Mouse (Mus musculus) forebrain, embryonic 15.5 days (tissue): Measurements from ENCODE around the gene Rnf207. TPM values are rescaled to one million over a fixed set of nuclear protein-coding genes. Genes with fewer than 3 reads are reported as not detected.

Source experiments
- ATAC-seq: fragments of 200-750 bp; cut with Nextera tagmentation; replicated peaks from 2 replicates; pipeline ENCODE4 v1.8.0; 2017; ENCODE audit warnings: mild to moderate bottlenecking, moderate TSS enrichment, moderate library complexity
- H3K27ac ChIP-seq: fragments of 300-500 bp; sonication (generic); replicated peaks from 2 replicates; pipeline ENCODE4 v1.5.1; 2015; ENCODE audit warnings: mild to moderate bottlenecking, inconsistent platforms
- H3K27me3 ChIP-seq: fragments of 300-500 bp; sonication (generic); 2 replicates; pipeline ENCODE4 v1.6.1; 2015; ENCODE audit warnings: inconsistent platforms
- H3K36me3 ChIP-seq: fragments of 300-500 bp; sonication (generic); 2 replicates; pipeline ENCODE4 v1.6.1; 2015; ENCODE audit warnings: mild to moderate bottlenecking, inconsistent platforms
- H3K4me1 ChIP-seq: fragments of 300-500 bp; sonication (generic); 2 replicates; pipeline ENCODE4 v1.6.1; 2015; ENCODE audit warnings: inconsistent platforms
- H3K4me2 ChIP-seq: fragments of 300-500 bp; sonication (generic); replicated peaks from 2 replicates; pipeline ENCODE4 v1.6.1; 2015; ENCODE audit warnings: mild to moderate bottlenecking, inconsistent platforms
- H3K4me3 ChIP-seq: fragments of 300-500 bp; sonication (generic); 2 replicates; pipeline ENCODE4 v1.5.1; 2015; ENCODE audit warnings: mild to moderate bottlenecking, inconsistent platforms
- H3K9ac ChIP-seq: fragments of 300-500 bp; sonication (generic); replicated peaks from 2 replicates; pipeline ENCODE4 v1.6.1; 2015; ENCODE audit warnings: mild to moderate bottlenecking, inconsistent platforms
- H3K9me3 ChIP-seq: fragments of 300-500 bp; sonication (generic); 2 replicates; pipeline ENCODE4 v1.6.1; 2016; ENCODE audit warnings: inconsistent platforms
- whole genome bisulfite sequencing: fragments of 180-500 bp; shearing (Covaris S2); methylation state at CpG from one replicate; pipeline ENCODE4 v1.1.7; 2015; ENCODE audit warnings: mixed read lengths; 5-methylcytosine and 5-hydroxymethylcytosine counted together
- polyA plus RNA-seq: library from polyadenylated mRNA; unstranded; fragments of >200 nt; fragmentation: Nextera tagmentation; extraction: Ambion mirVana; gene quantifications from 2 replicates; pipeline ENCODE4 v1.2.1, GENCODE M21; 2015

Rnf207 gene
- polyA plus RNA-seq, 1 experiment from 2014 or later = 2.9 TPM

- H3K27me3 ChIP-seq = no peaks in the 10 kb centered on the region
- H3K4me1 ChIP-seq = peaks cover 13% of the 10 kb centered on the region
- no peak overlapping the region for H3K4me3 ChIP-seq
- H3K36me3 ChIP-seq = peaks cover 38% of the 10 kb centered on the region
- H3K9me3 ChIP-seq = no peaks in the 10 kb centered on the region
- H3K4me2 ChIP-seq = no peak overlapping the region
- no peak for ATAC-seq
- no peak overlapping the region for H3K27ac ChIP-seq
- WGBS = 93% methylated on average over 10 of the region's 10 CpGs
- H3K9ac ChIP-seq = no peak overlapping the region
These were observed 15.6 kb downstream of the Rnf207 start for GRCm38 (mm10) chr4:152303172-152303571.

GRCm38 (mm10) chr4:152302012-152302411 is 16.8 kb downstream of the Rnf207 start:
- 74% methylated on average over 11 of the region's 11 CpGs for WGBS

GRCm38 (mm10) chr4:152300375-152300774 is 18.4 kb downstream of the Rnf207 start:
- no peaks in the 10 kb centered on the region for H3K9me3 ChIP-seq

More at GRCm38 (mm10) chr4:152302012-152302411, 16.8 kb downstream of the Rnf207 start:
- no peaks in the 10 kb centered on the region for H3K9me3 ChIP-seq
- H3K9ac ChIP-seq = no peak overlapping the region
- H3K4me2 ChIP-seq = no peak overlapping the region
- H3K27me3 ChIP-seq = no peaks in the 10 kb centered on the region
- peaks cover 38% of the 10 kb centered on the region for H3K36me3 ChIP-seq
- H3K4me3 ChIP-seq = no peak overlapping the region
- peaks cover 18% of the 10 kb centered on the region for H3K4me1 ChIP-seq
- no peak for ATAC-seq
- H3K27ac ChIP-seq = no peak overlapping the region

GRCm38 (mm10) chr4:152298836-152299235 is 20.0 kb downstream of the Rnf207 start:
- 86% methylated on average over 14 of the region's 14 CpGs for WGBS
- peaks cover 28% of the 10 kb centered on the region for H3K36me3 ChIP-seq
- H3K27ac ChIP-seq = no peak overlapping the region
- H3K9me3 ChIP-seq = no peaks in the 10 kb centered on the region
- 0 out of 2 replicates have a peak overlapping the region, but pooled peaks have one; percentile 31 for H3K9ac ChIP-seq
- peak overlapping the region; percentile 88; the same call in 1 of the 2 replicates for H3K4me2 ChIP-seq
- peaks cover 19% of the 10 kb centered on the region for H3K27me3 ChIP-seq
- H3K4me3 ChIP-seq = no peak overlapping the region
- peaks cover 24% of the 10 kb centered on the region for H3K4me1 ChIP-seq
- ATAC-seq = no peak

More at GRCm38 (mm10) chr4:152300375-152300774, 18.4 kb downstream of the Rnf207 start:
- WGBS = 76% methylated on average over 8 of the region's 8 CpGs
- Histone ChIP-seq H3K4me3 (no peak overlapping the region), H3K27ac (no peak overlapping the region), H3K4me2 (no peak overlapping the region), H3K27me3 (peaks cover 6% of the 10 kb centered on the region), H3K36me3 (peaks cover 37% of the 10 kb centered on the region), H3K9ac (no peak overlapping the region), H3K4me1 (peaks cover 24% of the 10 kb centered on the region)
- no peak for ATAC-seq

- under 1% methylated on average over 117 of the region's 119 CpGs for WGBS
- Histone ChIP-seq H3K9ac (peak within 1 kb of the TSS; percentile 92), H3K4me2 (peak within 1 kb of the TSS; percentile 88), H3K4me3 (peak within 1 kb of the TSS; percentile 88), H3K9me3 (no peaks in the 10 kb centered on the region), H3K27ac (peak within 1 kb of the TSS; percentile 76), H3K27me3 (peaks cover 36% of the 10 kb centered on the region), H3K36me3 (peaks cover 16% of the 10 kb centered on the region), H3K4me1 (peaks cover 24% of the 10 kb centered on the region)
- peak; percentile 96 for ATAC-seq
These were observed 21.6 kb downstream of the Rnf207 start, which contains the start of gene Icmt for GRCm38 (mm10) chr4:152296874-152297861. Gene Icmt (plus strand): TSS chr4:152297227.

GRCm38 (mm10) chr4:152296371-152296770 is 22.4 kb downstream of the Rnf207 start:
- Histone ChIP-seq H3K4me1 (peaks cover 24% of the 10 kb centered on the region), H3K27me3 (peaks cover 44% of the 10 kb centered on the region), H3K9ac (no peak overlapping the region; the same call in 1 of the 2 replicates), H3K27ac (no peak overlapping the region), H3K4me3 (peak overlapping the region; percentile 88), H3K36me3 (peaks cover 16% of the 10 kb centered on the region), H3K9me3 (no peaks in the 10 kb centered on the region), H3K4me2 (peak overlapping the region; percentile 88)
- ATAC-seq = no peak
- WGBS = 21% methylated on average over 8 of the region's 8 CpGs

- WGBS = 65% methylated on average over 4 of the region's 4 CpGs
- Histone ChIP-seq H3K9ac (no peak overlapping the region), H3K4me1 (peaks cover 26% of the 10 kb centered on the region)
These were observed 22.9 kb downstream of the Rnf207 start for GRCm38 (mm10) chr4:152295916-152296315.

GRCm38 (mm10) chr4:152294188-152294929 is 24.4 kb downstream of the Rnf207 start:
- Histone ChIP-seq H3K4me1 (peaks cover 34% of the 10 kb centered on the region), H3K27me3 (peaks cover 62% of the 10 kb centered on the region), H3K4me3 (no peak overlapping the region), H3K9me3 (no peaks in the 10 kb centered on the region), H3K4me2 (no peak overlapping the region), H3K27ac (no peak overlapping the region), H3K36me3 (no peaks in the 10 kb centered on the region), H3K9ac (no peak overlapping the region)
- ATAC-seq = no peak
- 61% methylated on average over 10 of the region's 10 CpGs for WGBS

More at GRCm38 (mm10) chr4:152295916-152296315, 22.9 kb downstream of the Rnf207 start:
- no peak overlapping the region for H3K4me2 ChIP-seq
- no peaks in the 10 kb centered on the region for H3K9me3 ChIP-seq
- no peak overlapping the region for H3K27ac ChIP-seq
- no peak for ATAC-seq
- no peak overlapping the region for H3K4me3 ChIP-seq
- H3K36me3 ChIP-seq = peaks cover 12% of the 10 kb centered on the region
- peaks cover 49% of the 10 kb centered on the region for H3K27me3 ChIP-seq

GRCm38 (mm10) chr4:152292102-152292765 is 26.6 kb downstream of the Rnf207 start:
- ATAC-seq = no peak
- Histone ChIP-seq H3K9ac (no peak overlapping the region), H3K36me3 (no peaks in the 10 kb centered on the region), H3K27ac (no peak overlapping the region), H3K9me3 (no peaks in the 10 kb centered on the region), H3K4me2 (no peak overlapping the region), H3K4me1 (peaks cover 32% of the 10 kb centered on the region), H3K27me3 (peaks cover 78% of the 10 kb centered on the region), H3K4me3 (no peak overlapping the region)
- WGBS = 2% methylated on average over 12 of the region's 12 CpGs

- WGBS = 11% methylated on average over 6 of the region's 6 CpGs
- Histone ChIP-seq H3K27me3 (peaks cover 84% of the 10 kb centered on the region), H3K36me3 (no peaks in the 10 kb centered on the region), H3K4me2 (peak within 1 kb of the TSS; percentile 58), H3K27ac (no peak within 1 kb of the TSS), H3K4me1 (peaks cover 36% of the 10 kb centered on the region), H3K9ac (peak within 1 kb of the TSS; percentile 41; the same call in 1 of the 2 replicates), H3K4me3 (peak within 1 kb of the TSS; percentile 36), H3K9me3 (no peaks in the 10 kb centered on the region)
- ATAC-seq = no peak
These were observed 27.2 kb downstream of the Rnf207 start, which contains the start of gene Hes3 for GRCm38 (mm10) chr4:152291562-152291961. Gene Hes3 (minus strand): TSS chr4:152291662.

GRCm38 (mm10) chr4:152290991-152291390 is 27.8 kb downstream of the Rnf207 start:
- no peak for ATAC-seq
- H3K4me2 ChIP-seq = no peak overlapping the region
- H3K9me3 ChIP-seq = no peaks in the 10 kb centered on the region
- H3K9ac ChIP-seq = no peak overlapping the region
- peaks cover 89% of the 10 kb centered on the region for H3K27me3 ChIP-seq
- no peak overlapping the region for H3K27ac ChIP-seq
- H3K4me1 ChIP-seq = peaks cover 39% of the 10 kb centered on the region
- peak overlapping the region; percentile 36; the same call in 1 of the 2 replicates for H3K4me3 ChIP-seq
- no peaks in the 10 kb centered on the region for H3K36me3 ChIP-seq
- 2% methylated on average over 11 of the region's 11 CpGs for WGBS
